Mouse (Mus musculus) Patski (cell line): ENCODE results near the gene Sec24d. TPM values are rescaled to one million over a fixed set of nuclear protein-coding genes. Genes with fewer than 3 reads are reported as not detected.
"Not testable (repeated sequence)": the region's sequence is repeated elsewhere in the genome, so short reads cannot be mapped to it uniquely, and the experiment has no call there.

Experiments
- ATAC-seq: fragments of 100-300 bp; one replicate; pipeline ENCODE4 v1.8.0; 2021
- CTCF ChIA-PET: fragments of 350-600 bp; sonication (Branson Sonifier 250); formaldehyde crosslinking; loops from one replicate; lab custom pipeline; 2022; ENCODE audit warnings: inconsistent platforms; lab: Charles Lee
- POLR2A ChIA-PET: fragments of 350-600 bp; sonication (Branson Sonifier 250); formaldehyde crosslinking; loops from one replicate; lab custom pipeline; 2022; ENCODE audit warnings: antibody characterized with exemption, inconsistent platforms; lab: Charles Lee
- DNase-seq: peaks from one replicate; pipeline ENCODE4 v3.0.0-alpha.2; 2011; ENCODE audit warnings: low read depth, low spot score
- H3K27me3 ChIP-seq: fragments of 371-371 bp; one replicate; pipeline ENCODE4 v1.5.1; 2021
- CTCF ChIP-seq: fragments of 100-300 bp; IDR thresholded peaks from one replicate; pipeline ENCODE4 v1.5.1; 2021
- in situ Hi-C: fragments of 300-500 bp; cut with MboI; formaldehyde crosslinking; loops from 3 replicates; pipeline ENCODE4 v1.11.1; 2018; ENCODE audit warnings: low pct_unique_long_range_greater_than_20kb, mixed read lengths
- polyA plus RNA-seq: library from polyadenylated mRNA; unstranded; gene quantifications from one replicate; pipeline ENCODE4 v1.2.3, GENCODE M21; 2021

Sec24d gene
- polyA plus RNA-seq, 1 experiment from 2014 or later = 36.2 TPM

DNA sequence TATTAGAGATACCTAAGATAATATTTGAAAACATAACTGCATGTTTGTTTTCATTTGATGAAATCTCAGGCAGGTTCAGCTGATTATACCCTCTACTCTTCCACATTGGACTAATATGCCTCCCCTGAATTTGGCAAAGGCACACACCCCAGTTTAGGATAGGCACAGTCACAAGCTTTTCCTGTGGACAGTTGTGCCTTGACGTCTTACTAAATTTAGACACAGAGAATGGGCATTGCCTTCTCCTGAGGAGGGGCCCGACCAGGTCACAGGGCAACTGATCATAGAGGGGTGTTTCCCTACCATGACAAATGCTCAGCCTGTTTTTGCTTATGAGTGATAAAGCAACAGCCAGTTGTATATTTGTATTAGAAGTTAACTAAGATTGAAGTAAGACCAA lies 84.3 kb downstream of the Sec24d start:
- ATAC-seq = no peak
- ChIA-PET CTCF (interaction anchor here (0.8 to 4.4 kb wide), 12 partner anchors 8 to 194 kb away, joined by 3 to 49 read pairs (median 10); partner anchors contain the start of gene Synpo2), POLR2A (interaction anchor here (0.6 to 1.4 kb wide), 3 partner anchors 8 to 113 kb away, joined by 3 read pairs; no protein-coding TSS in a partner anchor)
- no peak for DNase-seq
- in situ Hi-C loops = loop anchor here (5.0 to 25.0 kb wide), 3 partner anchors 119 to 414 kb away; no protein-coding TSS in a partner anchor
- no peak for TF ChIP-seq CTCF
- H3K27me3 ChIP-seq = no peaks in the 10 kb centered on the region

DNA sequence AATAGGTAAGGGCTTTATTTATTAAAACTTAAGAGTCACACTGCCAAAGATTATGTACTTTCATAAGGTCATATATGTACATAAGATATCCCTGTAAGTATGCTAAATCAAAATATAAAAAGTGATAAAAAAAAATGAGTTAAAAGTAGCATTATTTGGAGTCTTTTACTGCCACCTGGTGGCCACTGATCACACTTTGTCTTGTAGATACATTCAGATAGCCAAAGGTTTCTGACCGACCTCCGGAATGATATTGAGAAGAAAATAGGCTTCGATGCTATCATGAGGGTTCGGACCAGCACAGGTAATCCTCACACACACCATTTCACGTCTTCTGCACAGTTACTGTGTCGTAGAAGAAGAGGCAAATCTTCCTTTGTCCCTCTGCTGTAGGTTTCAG lies 85.9 kb downstream of the Sec24d start:
- in situ Hi-C loops = loop anchor here (5.0 to 25.0 kb wide), 3 partner anchors 121 to 416 kb away; no protein-coding TSS in a partner anchor
- DNase-seq = no peak
- ChIA-PET POLR2A (no interaction called here), CTCF (interaction anchor here (0.9 to 4.4 kb wide), 13 partner anchors 10 to 392 kb away, joined by 3 to 49 read pairs (median 6); partner anchors contain the start of gene Synpo2)
- H3K27me3 ChIP-seq = no peaks in the 10 kb centered on the region
- ATAC-seq = no peak
- TF ChIP-seq CTCF = peak; percentile 80

DNA sequence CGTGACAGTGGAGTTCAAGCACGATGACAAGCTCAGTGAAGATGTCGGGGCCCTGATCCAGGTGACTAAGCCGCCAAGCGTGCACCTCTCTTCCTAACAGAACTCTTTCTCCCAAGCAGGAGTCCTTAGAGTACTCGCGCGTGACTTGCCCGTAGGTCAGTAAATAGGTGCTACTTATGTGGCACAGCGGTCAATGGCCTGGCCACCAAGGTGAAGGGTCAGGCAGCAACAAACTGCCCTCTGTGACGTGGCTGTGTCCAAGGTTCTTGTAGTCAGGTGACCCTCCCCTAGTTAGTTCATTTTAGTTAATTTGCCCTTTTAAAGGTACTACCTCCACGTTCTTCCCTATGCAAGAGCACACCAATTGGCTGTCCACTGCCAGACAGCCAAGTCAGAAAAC lies 86.4 kb downstream of the Sec24d start:
- no peaks in the 10 kb centered on the region for H3K27me3 ChIP-seq
- ChIA-PET CTCF (interaction anchor here (1.0 to 3.8 kb wide), 7 partner anchors 9 to 184 kb away, joined by 3 to 24 read pairs (median 5); partner anchors contain the start of gene Synpo2), POLR2A (no interaction called here)
- ATAC-seq = no peak
- in situ Hi-C loops = loop anchor here (5.0 to 25.0 kb wide), 3 partner anchors 121 to 416 kb away; no protein-coding TSS in a partner anchor
- no peak for DNase-seq
- no peak for TF ChIP-seq CTCF

DNA sequence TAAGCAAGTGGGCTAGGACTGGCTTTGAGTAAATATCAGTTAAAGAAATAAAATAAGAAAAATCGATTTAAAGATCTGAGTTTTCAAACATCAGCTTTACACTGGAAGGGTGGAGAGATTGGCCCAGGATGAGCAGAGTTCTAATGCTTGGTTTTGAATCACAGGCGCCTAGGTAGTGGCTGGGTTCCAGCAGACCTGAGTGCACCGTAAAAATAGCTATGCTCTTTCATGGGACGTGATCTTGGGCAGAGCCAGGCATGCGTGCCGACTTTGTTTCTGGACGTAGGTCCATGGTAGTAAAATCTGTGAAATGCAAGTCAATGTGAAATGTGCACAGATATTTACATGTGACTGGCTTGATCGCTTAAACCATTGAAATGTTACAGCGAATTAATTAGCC lies 87.1 kb downstream of the Sec24d start:
- in situ Hi-C loops = loop anchor here (5.0 to 25.0 kb wide), 3 partner anchors 122 to 417 kb away; no protein-coding TSS in a partner anchor
- ChIA-PET POLR2A (interaction anchor here (1.1 kb wide), 1 partner anchor 178 kb away, joined by 7 read pairs; no protein-coding TSS in a partner anchor), CTCF (interaction anchor here (0.8 to 3.5 kb wide), 7 partner anchors 10 to 185 kb away, joined by 3 to 20 read pairs (median 4); partner anchors contain the start of gene Synpo2)
- no peaks in the 10 kb centered on the region for H3K27me3 ChIP-seq
- DNase-seq (no peak), ATAC-seq (no peak)
- no peak for TF ChIP-seq CTCF

DNA sequence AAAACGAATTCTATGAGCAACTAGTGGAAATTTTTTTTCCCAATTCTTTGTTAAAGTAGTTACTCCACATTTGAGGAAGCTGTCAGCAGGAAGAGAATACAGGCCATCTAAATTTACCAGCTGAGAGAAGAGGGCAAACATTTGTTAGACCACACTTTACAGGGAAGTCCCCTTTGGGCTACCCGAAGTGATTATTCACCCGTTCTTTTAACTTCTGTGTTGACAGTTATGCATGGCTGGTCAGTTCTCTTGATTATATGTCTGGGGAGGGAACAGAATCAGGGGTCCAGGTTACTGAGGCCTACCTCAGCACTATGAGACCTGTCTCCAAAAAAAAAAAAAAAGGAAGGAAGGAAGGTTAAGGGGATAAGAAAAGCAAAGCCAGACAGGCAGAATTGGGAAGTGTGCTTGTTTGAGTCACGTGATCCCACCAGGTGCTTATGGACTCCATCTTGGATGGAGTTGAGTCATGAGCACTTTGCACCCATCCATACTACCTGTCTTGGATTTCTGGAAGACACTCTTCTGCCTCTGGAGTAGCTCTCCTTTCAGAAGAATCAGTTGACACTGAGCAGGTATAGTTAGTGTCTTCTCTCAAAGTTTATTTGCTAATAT lies 89.2 kb downstream of the Sec24d start:
- TF ChIP-seq CTCF = no peak
- CTCF ChIA-PET = interaction anchor here (1.1 to 3.5 kb wide), 4 partner anchors 8 to 122 kb away, joined by 3 to 20 read pairs (median 6); partner anchors contain the start of gene Synpo2
- DNase-seq (no peak), ATAC-seq (no peak)
- H3K27me3 ChIP-seq = no peaks in the 10 kb centered on the region
- POLR2A ChIA-PET = no interaction called here
- in situ Hi-C loops = loop anchor here (25.0 kb wide), 1 partner anchor 419 kb away; no protein-coding TSS in a partner anchor

DNA sequence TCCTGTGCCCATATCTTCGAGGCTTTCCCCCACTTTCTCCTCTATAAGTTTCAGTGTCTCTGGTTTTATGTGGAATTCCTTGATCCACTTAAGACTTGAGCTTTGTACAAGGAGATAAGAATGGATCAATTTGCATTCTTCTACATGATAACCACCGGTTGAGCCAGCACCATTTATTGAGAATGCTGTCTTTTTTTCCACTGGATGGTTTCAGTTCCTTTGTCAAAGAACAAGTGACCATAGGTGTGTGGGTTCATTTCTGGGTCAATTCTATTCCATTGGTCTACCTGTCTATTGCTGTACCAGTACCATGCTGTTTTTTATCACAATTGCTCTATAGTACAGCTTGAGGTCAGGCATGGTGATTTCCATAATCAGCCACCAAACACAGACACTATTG lies 99.6 kb downstream of the Sec24d start:
- in situ Hi-C loops = loop anchor here (25.0 kb wide), 1 partner anchor 430 kb away; no protein-coding TSS in a partner anchor

DNA sequence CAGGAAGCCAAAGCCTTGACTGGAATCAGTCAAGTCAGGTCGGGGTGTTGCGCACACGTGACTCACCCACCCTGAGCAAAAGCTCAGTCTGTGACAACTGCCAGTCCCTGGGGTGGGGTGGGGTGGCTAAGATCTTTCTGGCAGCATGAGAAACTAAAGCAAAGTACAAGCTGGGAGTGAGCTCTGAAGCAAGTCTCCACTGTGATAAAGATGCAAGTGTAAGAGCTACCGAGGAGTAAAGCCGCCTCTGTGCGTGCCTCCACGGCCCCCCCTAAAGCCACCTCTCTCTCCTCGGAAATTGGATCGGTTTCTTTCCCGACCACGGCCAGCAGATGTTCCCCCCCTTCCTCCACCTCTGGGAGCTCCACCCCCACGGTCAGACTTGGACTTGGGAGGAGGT lies 101.9 kb downstream of the Sec24d start:
- POLR2A ChIA-PET = no interaction called here
- in situ Hi-C loops = loop anchor here (25.0 kb wide), 1 partner anchor 432 kb away; no protein-coding TSS in a partner anchor
- CTCF ChIA-PET = interaction anchor here (1.3 to 2.3 kb wide), 6 partner anchors 8 to 146 kb away, joined by 3 to 10 read pairs (median 5); no protein-coding TSS in a partner anchor
- ATAC-seq = no peak
- TF ChIP-seq CTCF = no peak
- H3K27me3 ChIP-seq = no peaks in the 10 kb centered on the region
- no peak for DNase-seq

More for the DNA sequence above, 99.6 kb downstream of the Sec24d start:
- H3K27me3 ChIP-seq, POLR2A ChIA-PET, ATAC-seq, DNase-seq: not testable (repeated sequence)
- CTCF ChIA-PET = interaction anchor here (1.4 to 1.5 kb wide), 2 partner anchors 14 to 38 kb away, joined by 3 to 4 read pairs; no protein-coding TSS in a partner anchor

DNA sequence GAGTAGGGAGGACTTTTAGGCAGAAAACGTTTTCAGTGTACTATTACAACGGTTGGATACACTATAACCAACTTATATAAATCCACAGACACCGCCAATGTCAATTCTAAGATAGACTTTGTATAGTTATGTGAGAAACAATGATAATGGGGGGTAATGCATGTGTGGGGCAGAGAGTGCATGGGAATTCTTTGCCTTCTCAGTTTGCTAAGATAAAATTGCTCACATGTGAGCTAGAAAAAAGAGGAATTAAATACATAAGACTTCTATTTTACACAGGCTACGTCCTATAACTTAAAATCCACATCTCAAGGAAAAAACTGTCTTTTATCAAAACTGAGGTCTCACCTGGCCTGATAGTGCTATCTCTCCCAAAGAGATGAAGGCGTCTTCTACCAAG lies 103.7 kb downstream of the Sec24d start:
- no peaks in the 10 kb centered on the region for H3K27me3 ChIP-seq
- ATAC-seq = no peak
- ChIA-PET POLR2A (no interaction called here), CTCF (interaction anchor here (1.1 to 1.9 kb wide), 10 partner anchors 8 to 212 kb away, joined by 3 to 26 read pairs (median 6); no protein-coding TSS in a partner anchor)
- in situ Hi-C loops = loop anchor here (25.0 kb wide), 1 partner anchor 434 kb away; no protein-coding TSS in a partner anchor
- DNase-seq = no peak
- no peak for TF ChIP-seq CTCF

DNA sequence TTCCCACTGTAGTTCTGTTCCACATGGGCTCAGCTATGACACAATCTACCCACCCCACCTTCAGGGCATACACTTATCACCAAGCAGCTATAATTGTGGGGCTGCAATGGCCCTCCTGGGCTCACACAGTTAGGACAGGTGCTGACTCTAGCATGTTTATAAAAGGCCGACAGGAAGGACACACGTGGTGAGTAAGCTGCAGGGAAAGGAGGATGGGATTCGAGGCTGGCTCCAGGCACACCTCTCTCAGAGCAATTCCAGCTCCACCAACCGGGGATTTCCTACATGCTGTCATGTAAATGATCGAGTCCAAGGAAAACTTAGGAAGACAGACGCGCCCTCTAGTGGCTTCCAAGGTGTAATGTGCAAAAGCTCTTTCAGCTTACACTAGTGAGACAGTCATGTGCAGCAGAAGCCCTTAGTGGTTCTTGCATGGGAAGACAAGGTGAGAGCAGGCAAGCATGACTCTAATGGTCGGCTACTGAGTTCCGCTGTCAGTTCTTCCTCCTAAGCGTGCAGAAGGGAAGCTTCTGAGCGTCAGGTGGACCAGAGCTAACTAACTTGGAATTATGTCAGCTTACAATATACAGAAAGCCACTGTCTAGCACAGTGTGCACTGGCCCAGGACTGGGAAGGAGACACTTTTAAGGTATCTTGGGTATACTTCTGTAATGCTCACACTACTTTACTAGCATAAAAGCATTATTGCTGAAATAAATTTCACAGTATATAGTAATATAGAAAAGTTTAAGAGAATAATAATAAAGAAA lies 104.7 kb downstream of the Sec24d start:
- H3K27me3 ChIP-seq = no peaks in the 10 kb centered on the region
- ATAC-seq (peak; percentile 95), DNase-seq (peak; percentile 85)
- peak; percentile 95 for TF ChIP-seq CTCF
- POLR2A ChIA-PET = no interaction called here
- in situ Hi-C loops = loop anchor here (25.0 kb wide), 1 partner anchor 435 kb away; no protein-coding TSS in a partner anchor
- CTCF ChIA-PET = interaction anchor here (0.7 to 1.9 kb wide), 25 partner anchors 9 to 340 kb away, joined by 3 to 26 read pairs (median 5); partner anchors contain the start of gene Synpo2

DNA sequence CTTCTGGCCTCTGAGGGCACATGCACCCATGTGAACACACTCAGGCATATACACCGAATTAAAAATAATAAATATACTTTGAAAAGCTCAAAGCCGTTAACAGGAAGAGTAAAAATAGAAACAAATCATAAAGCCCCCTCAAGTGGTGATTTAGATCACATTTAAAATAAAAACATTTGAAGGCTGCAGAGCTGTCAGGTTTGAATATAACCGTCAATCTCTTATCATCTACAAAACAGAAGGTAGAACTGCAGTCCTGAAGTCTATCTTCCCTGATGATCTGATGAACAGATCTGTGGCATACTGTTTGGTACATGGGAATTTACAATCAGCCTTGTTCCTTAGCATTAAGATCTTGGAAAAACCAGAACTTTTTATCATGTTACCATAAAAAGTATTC lies 109.3 kb downstream of the Sec24d start:
- H3K27me3 ChIP-seq = no peaks in the 10 kb centered on the region
- POLR2A ChIA-PET = no interaction called here
- TF ChIP-seq CTCF = no peak
- ATAC-seq (no peak), DNase-seq (no peak)
- in situ Hi-C loops = loop anchor here (25.0 kb wide), 1 partner anchor 886 kb away; no protein-coding TSS in a partner anchor
- CTCF ChIA-PET = no interaction called here
